Mouse (Mus musculus): ENCODE data around the gene Ccdc121.

The Ccdc121 gene

GRCm38 (mm10) chr1:181511307-181511706, at the start of gene Ccdc121:
Gene Ccdc121 (minus strand): TSS chr1:181511451.
- DNase-seq = peak; percentile 34

- no peak for DNase-seq
Observed at GRCm38 (mm10) chr1:181560325-181560724, 49.1 kb upstream of the Ccdc121 start.

GRCm38 (mm10) chr1:181559655-181560054, 48.4 kb upstream of the Ccdc121 start:
- DNase-seq = no peak

DNA sequence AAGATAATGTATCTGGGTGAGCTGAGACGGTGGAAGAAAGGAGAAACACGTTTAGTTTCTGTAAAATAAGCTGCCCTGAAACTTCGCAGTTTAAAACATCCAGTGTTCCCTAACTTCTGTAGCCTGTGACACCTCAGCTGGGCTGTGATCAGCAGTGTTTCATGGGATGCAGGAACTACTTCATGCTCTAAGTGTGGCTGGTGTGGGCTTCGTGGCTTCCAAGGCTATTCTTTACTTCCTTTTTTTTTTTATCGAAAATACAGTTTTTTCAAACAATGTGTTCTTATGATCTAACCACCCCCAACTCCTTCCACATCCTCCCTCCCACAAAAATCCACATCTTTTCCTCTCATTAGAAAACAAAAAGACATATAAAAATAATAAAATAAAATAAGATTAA, 44.2 kb upstream of the Ccdc121 start:
- no peak for DNase-seq

- DNase-seq = peak; percentile 16
Observed at GRCm38 (mm10) chr1:181552533-181553410, 41.5 kb upstream of the Ccdc121 start.

GRCm38 (mm10) chr1:181550826-181551225, 39.6 kb upstream of the Ccdc121 start:
- no peak for DNase-seq

DNA sequence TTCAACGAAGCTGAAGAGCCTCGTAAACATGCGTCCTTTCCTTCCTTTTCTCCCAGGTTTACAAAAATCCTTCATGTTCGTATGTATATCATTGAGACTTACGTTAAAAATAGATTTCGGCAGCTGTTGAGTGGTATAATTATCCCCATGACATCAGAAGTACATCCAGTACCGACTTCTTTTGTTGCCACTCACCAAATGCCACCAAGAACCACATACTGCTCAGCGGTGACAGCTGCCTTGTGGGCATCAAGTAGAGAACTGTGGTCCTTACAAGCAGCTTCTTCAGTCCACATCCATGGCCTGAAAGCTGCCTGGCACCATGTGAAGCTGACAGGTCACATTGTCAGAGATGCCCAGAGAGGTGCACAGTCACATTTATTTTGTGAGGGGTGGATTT, 38.7 kb upstream of the Ccdc121 start:
- DNase-seq = no peak

DNA sequence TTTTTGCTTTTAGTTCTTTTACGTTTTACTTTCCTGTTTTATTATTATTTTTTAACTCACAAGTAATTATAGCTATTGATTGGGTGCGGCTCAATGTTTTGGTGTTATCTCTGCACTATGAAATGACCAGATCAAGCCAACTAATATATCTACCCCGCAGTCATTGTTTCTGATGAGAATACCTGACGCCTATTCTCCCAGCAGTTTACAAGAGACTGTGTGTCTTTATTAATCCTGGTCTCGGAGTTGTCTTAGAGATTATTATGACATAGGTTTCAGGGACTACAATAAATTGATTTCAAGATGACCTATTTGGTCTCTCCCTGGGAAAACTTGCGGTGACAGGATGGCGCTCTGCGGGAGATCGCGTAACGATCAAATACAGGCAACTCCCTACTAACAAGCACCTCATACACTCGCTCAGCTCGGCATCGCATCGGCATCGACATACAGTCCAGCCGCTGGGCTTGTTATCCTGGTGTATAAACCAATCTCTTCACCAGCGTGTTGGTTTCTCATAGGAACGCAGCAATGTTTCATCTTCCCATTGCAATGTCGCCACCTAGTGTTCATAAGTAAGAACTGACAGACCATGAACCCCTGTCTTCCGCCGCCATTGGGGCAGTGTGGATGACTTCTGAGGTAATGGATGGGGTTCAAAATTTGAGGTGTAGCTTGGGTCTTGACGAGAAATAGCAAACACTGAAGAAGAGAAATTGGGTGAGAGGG, 34.0 kb upstream of the Ccdc121 start:
- DNase-seq = peak; percentile 81

DNA sequence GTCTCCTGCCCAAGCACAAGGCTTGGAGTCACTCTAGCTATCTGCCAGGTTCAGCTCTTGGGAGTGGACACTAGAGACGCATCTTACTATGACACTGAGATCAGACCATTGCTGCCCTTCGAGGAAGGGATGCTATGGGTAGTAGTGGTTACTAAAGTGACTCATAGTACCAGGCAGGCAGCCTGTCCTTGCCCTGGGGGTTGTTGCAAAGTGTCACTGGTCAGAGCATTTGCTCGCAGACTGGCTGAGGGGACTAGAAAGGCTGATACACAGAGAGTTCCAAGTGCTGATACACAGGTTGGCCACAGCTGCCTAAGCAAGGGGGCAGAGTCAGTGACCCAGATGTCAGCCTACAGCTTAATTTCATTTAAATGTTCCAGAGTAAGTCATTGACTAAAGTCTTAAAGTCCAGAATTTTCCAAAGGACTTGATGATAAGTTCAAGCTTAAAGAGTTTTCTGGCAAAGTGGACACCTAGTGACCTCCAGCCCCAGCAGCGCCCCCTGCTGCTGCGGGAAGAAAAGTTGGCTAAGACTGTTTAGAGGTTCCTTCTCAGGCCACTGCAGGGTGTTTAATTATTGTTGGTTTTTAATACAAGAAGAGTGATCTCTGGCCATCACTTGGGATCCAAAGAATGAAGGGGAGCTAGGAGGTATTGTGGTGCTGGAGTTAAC, 32.6 kb upstream of the Ccdc121 start:
- DNase-seq = peak; percentile 43

GRCm38 (mm10) chr1:181539846-181540769, 28.9 kb upstream of the Ccdc121 start:
- peak; percentile 63 for DNase-seq

- DNase-seq = no peak
Observed at GRCm38 (mm10) chr1:181537627-181538525, 26.6 kb upstream of the Ccdc121 start.

DNA sequence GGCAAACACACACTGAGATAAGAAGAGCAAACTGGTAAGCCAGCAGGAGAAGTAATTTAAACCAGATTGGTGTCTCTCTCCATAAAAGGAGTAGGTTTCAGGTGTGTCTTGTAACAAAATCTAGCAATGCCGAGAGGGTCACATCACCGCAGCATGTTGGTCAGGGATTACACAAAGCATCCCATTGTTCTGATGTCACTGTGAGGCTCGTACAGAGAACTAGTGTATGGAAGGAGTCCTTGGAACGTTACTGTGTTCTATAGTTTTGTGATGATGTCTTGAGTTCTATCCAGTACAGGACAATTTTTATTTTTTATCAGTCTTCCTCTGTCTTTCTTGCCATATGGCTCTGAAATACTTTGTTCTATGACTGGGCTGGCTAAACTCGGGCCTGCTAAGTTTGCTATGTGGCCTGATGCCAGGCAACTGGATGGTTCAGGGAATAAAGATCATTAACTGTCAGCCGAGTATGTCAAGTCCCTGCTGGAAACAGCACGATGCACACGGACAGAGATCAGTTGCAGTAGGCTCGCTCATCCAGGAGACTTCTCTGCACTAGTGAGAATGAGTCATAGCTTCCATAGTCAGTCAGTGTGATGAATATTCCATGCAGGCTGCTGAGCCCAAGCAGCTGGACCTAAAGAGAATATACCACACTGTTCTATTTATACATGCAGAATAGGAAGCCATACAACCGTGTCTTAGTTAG, 24.1 kb upstream of the Ccdc121 start:
- DNase-seq = no peak

- peak; percentile 96 for DNase-seq
Observed at GRCm38 (mm10) chr1:181529368-181529767, 18.1 kb upstream of the Ccdc121 start.

- no peak for DNase-seq
Observed at GRCm38 (mm10) chr1:181525996-181526395, 14.7 kb upstream of the Ccdc121 start.

- DNase-seq = no peak
Observed at GRCm38 (mm10) chr1:181523831-181524230, 12.6 kb upstream of the Ccdc121 start.

DNA sequence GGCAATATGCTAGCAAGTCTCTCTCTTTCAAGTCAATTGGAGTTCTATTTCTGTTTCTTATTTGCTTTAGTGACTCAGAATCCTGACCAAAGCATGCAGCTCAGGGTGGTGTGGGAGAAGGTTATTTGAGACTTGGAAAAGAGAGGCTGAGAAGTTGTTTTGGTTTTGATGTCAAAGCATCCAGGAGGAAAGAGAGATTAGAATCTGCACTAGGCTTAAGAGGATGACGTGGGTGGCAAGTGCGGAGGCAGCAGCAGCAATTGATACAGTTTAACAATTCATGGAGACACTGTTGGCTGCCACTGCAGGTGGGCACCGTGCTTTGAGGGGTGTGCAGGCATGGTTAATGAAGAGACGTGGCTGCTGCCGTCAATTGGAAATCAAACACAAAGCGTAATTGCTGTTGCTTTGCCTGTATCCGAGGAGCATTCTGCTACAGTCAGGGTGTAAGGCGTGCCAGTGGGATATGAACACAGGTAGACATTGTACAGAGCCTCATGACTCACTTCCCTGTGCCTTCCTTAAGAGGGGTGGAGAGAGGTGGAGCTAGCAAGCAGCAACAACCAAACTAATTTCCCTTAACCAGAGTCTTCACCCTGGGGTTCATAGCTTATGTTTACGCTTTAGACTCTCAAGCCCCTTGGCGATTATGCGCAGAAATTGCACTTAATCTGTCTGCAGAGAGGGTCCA, 10.3 kb upstream of the Ccdc121 start:
- DNase-seq = no peak

DNA sequence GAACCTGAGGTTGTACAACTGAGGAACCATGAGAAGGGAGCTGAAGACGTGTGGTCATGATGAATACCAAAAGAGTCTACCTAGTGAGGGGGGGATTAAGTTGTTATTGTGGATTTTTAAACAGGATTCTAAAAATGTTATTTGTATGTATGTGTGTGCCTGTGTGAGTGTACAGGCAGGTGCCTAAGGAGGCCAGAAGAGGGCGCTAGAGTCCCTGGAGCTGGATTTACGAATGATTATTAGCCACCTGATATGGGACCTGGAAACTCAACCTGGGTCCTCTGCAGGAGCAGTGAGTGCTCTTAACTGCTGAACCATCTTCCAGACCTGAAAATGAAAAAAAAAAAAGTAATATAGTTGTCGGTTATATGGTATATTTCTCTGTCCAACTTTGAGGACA, 7.9 kb upstream of the Ccdc121 start:
- DNase-seq = no peak

GRCm38 (mm10) chr1:181518046-181518445, 6.8 kb upstream of the Ccdc121 start:
- DNase-seq = no peak

DNA sequence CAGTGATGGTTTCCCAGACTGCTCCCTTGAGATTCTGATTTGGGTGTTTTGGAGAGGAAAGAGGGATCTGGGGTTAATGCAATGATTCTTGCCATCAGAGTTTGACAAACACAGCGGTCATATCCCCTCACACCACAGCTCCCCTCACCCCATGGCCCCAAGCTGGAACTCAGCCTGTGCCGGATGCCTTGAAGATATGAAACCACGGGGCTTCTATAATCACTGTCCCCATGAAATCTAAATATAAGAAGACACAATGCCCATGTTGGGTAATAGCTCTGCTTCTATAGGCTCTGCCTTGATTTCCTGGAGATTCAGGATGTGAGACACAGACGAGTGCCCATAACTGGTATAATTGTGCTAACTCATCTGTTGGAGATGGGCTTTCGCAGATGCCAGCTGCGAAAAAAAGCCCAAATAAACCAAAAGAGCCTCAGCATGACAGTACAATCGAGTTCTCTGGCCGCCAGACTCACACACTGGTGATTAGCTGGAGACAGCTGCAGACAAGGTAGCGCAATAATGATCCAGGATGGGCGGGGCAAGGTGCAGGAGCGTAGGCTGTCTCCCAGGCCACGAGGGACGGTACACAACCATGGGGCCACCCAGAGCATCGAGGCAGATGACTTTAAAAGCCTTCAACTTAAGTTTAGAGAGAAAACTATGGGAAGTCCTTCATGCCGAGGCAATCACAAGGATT, 1.3 kb upstream of the Ccdc121 start:
- no peak for DNase-seq
